ENCODE assay signal across 8 mouse cellular contexts in genomic region chr5:147657882-147658855, GRCm38 (mm10).
DNase-seq lines count a peak whose midpoint lies in the region; ATAC-seq and TF ChIP-seq lines count a peak whose summit lies in the region.

No protein-coding gene starts in this region.

- H3K4me2 ChIP-seq in lung, embryonic 16.5 days (ENCODE audit: low read depth, low read length), result no peak overlapping the region

- ATAC-seq in common myeloid progenitor, adult 5-6 weeks (replicated peaks; ENCODE audit: low read depth, poor library complexity, severe bottlenecking), result peak; percentile 92
- ATAC-seq in lung, embryonic 16.5 days (ENCODE audit: low read depth), result peak; percentile 92

- H3K27me3 ChIP-seq in kidney, adult 2 months (replicated peaks; ENCODE audit: control insufficient read depth, insufficient read depth, low read length), result no peaks in the 10 kb centered on the region
- H3K27me3 ChIP-seq in lung, embryonic 16.5 days (ENCODE audit: control insufficient read depth, insufficient read depth, low read depth, low read length), result no peaks in the 10 kb centered on the region
- H3K27me3 ChIP-seq in limb, embryonic 10.5 days (ENCODE audit: low read depth, poor library complexity, severe bottlenecking), result no peaks in the 10 kb centered on the region

- H3K4me1 ChIP-seq in kidney, adult 2 months (ENCODE audit: control insufficient read depth, insufficient read depth, low read length), result no peaks in the 10 kb centered on the region
- peaks cover 2% of the 10 kb centered on the region; the same call in 1 of the 2 replicates for H3K4me1 ChIP-seq in lung, embryonic 16.5 days (replicated peaks; ENCODE audit: control insufficient read depth, insufficient read depth, low read length)
- no peaks in the 10 kb centered on the region for H3K4me1 ChIP-seq in limb, embryonic 10.5 days

- no peak for TF ChIP-seq POLR2A in kidney, adult 2 months (IDR thresholded peaks at IDR 0.05; ENCODE audit: low read depth, low read length)

- 57% methylated on average over 17 of the region's 17 CpGs for WGBS in kidney, adult 2 months
- 38% methylated on average over 17 of the region's 17 CpGs for WGBS in lung, embryonic 16.5 days
- WGBS in limb, embryonic 10.5 days, result 72% methylated on average over 17 of the region's 17 CpGs

- no peak overlapping the region for H3K4me3 ChIP-seq in kidney, adult 2 months (ENCODE audit: insufficient read depth, low read depth, low read length)
- no peak overlapping the region for H3K4me3 ChIP-seq in lung, embryonic 16.5 days (ENCODE audit: low read length)
- no peak overlapping the region for H3K4me3 ChIP-seq in limb, embryonic 10.5 days

- DNase-seq in adrenal gland, adult (ENCODE audit: inconsistent age in 2 of 2, low spot score in 1 of 2), result peak; percentile 62 to 67
- DNase-seq in adrenal gland, postnatal 25 days, result no peak
- DNase-seq in kidney, adult 2 months, result peak; percentile 89
- DNase-seq in limb, embryonic 10.5 days (ENCODE audit: low spot score), result no peak
- DNase-seq in T-cell, adult 2 months (ENCODE audit: low spot score), result no peak
- DNase-seq in right cerebral cortex, postnatal 36 days (ENCODE audit: low spot score in 2 of 2), result no peak

- H3K27ac ChIP-seq in kidney, adult 2 months (ENCODE audit: insufficient read depth, low read depth, low read length), result peak overlapping the region; percentile 64
- H3K27ac ChIP-seq in lung, embryonic 16.5 days (ENCODE audit: low read length), result peak overlapping the region; percentile 49; the same call in 1 of the 2 replicates
- H3K27ac ChIP-seq in limb, embryonic 10.5 days, result no peak overlapping the region

- H3K9me3 ChIP-seq in lung, embryonic 16.5 days (ENCODE audit: control insufficient read depth, low read length), result no peaks in the 10 kb centered on the region; the same call in 1 of the 2 replicates
- H3K9me3 ChIP-seq in limb, embryonic 10.5 days (replicated peaks), result no peaks in the 10 kb centered on the region

- no peaks in the 10 kb centered on the region for H3K36me3 ChIP-seq in kidney, adult 2 months (ENCODE audit: control insufficient read depth, insufficient read depth, low read length)
- peaks cover 4% of the 10 kb centered on the region; the same call in 1 of the 2 replicates for H3K36me3 ChIP-seq in lung, embryonic 16.5 days (ENCODE audit: control insufficient read depth, insufficient read depth, low read length)
- no peaks in the 10 kb centered on the region for H3K36me3 ChIP-seq in limb, embryonic 10.5 days

- no peak for TF ChIP-seq CTCF in kidney, adult 2 months (conservative IDR thresholded peaks at IDR 0.05; ENCODE audit: insufficient read depth, insufficient read length, low read depth, low read length)

- H3K9ac ChIP-seq in lung, embryonic 16.5 days (ENCODE audit: low read length), result no peak overlapping the region

Comparison
In these comparisons a context has a peak if more than half of its experiments do, and no peak if none do; other contexts are left out.
1. DNase-seq: peak in adrenal gland, adult (2 of 2) and kidney, adult 2 months (single experiment); none in adrenal gland, postnatal 25 days (single experiment), limb, embryonic 10.5 days (single experiment), T-cell, adult 2 months (single experiment) and right cerebral cortex, postnatal 36 days (0 of 2).